Mouse (Mus musculus): ENCODE data around the gene Il1r1. TPM values are rescaled to one million over a fixed set of nuclear protein-coding genes. Genes with fewer than 3 reads are reported as not detected.

Gene Il1r1
- total RNA-seq (2017) = 0.19 TPM in 1 of 3 replicates, not detected in the others

GRCm38 (mm10) chr1:40224539-40225284 lies at the start of gene Il1r1:
Il1r1 (plus strand) TSS chr1:40225080.
- ATAC-seq (replicated peaks; ENCODE audit: insufficient number of reproducible peaks, low FRiP score, low TSS enrichment, poor library complexity, severe bottlenecking) = 0 out of 2 replicates have a peak, but pooled peaks have one; percentile 50

GRCm38 (mm10) chr1:40175123-40175522 lies 49.8 kb upstream of the Il1r1 start:
- no peak for ATAC-seq (replicated peaks; ENCODE audit: insufficient number of reproducible peaks, low FRiP score, low TSS enrichment, poor library complexity, severe bottlenecking)

GRCm38 (mm10) chr1:40175797-40176196 lies 49.1 kb upstream of the Il1r1 start:
- ATAC-seq (replicated peaks; ENCODE audit: insufficient number of reproducible peaks, low FRiP score, low TSS enrichment, poor library complexity, severe bottlenecking) = no peak

GRCm38 (mm10) chr1:40179031-40179430 lies 45.8 kb upstream of the Il1r1 start:
- ATAC-seq (replicated peaks; ENCODE audit: insufficient number of reproducible peaks, low FRiP score, low TSS enrichment, poor library complexity, severe bottlenecking) = no peak

- ATAC-seq (replicated peaks; ENCODE audit: insufficient number of reproducible peaks, low FRiP score, low TSS enrichment, poor library complexity, severe bottlenecking) = no peak
Measured at GRCm38 (mm10) chr1:40179493-40179892, 45.4 kb upstream of the Il1r1 start.

- no peak for ATAC-seq (replicated peaks; ENCODE audit: insufficient number of reproducible peaks, low FRiP score, low TSS enrichment, poor library complexity, severe bottlenecking)
Measured at GRCm38 (mm10) chr1:40180861-40181260, 44.0 kb upstream of the Il1r1 start.

- no peak for ATAC-seq (replicated peaks; ENCODE audit: insufficient number of reproducible peaks, low FRiP score, low TSS enrichment, poor library complexity, severe bottlenecking)
Measured at GRCm38 (mm10) chr1:40181716-40182115, 43.2 kb upstream of the Il1r1 start.

GRCm38 (mm10) chr1:40183410-40183809 lies 41.5 kb upstream of the Il1r1 start:
- ATAC-seq (replicated peaks; ENCODE audit: insufficient number of reproducible peaks, low FRiP score, low TSS enrichment, poor library complexity, severe bottlenecking) = no peak

- no peak for ATAC-seq (replicated peaks; ENCODE audit: insufficient number of reproducible peaks, low FRiP score, low TSS enrichment, poor library complexity, severe bottlenecking)
Measured at GRCm38 (mm10) chr1:40187961-40188360, 36.9 kb upstream of the Il1r1 start.

GRCm38 (mm10) chr1:40190025-40190424 lies 34.9 kb upstream of the Il1r1 start:
- no peak for ATAC-seq (replicated peaks; ENCODE audit: insufficient number of reproducible peaks, low FRiP score, low TSS enrichment, poor library complexity, severe bottlenecking)

- ATAC-seq (replicated peaks; ENCODE audit: insufficient number of reproducible peaks, low FRiP score, low TSS enrichment, poor library complexity, severe bottlenecking) = no peak
Measured at GRCm38 (mm10) chr1:40190837-40191236, 34.0 kb upstream of the Il1r1 start.

- ATAC-seq (replicated peaks; ENCODE audit: insufficient number of reproducible peaks, low FRiP score, low TSS enrichment, poor library complexity, severe bottlenecking) = no peak
Measured at GRCm38 (mm10) chr1:40194279-40194678, 30.6 kb upstream of the Il1r1 start.

GRCm38 (mm10) chr1:40213337-40214159 lies 11.3 kb upstream of the Il1r1 start:
- ATAC-seq (replicated peaks; ENCODE audit: insufficient number of reproducible peaks, low FRiP score, low TSS enrichment, poor library complexity, severe bottlenecking) = no peak

- no peak for ATAC-seq (replicated peaks; ENCODE audit: insufficient number of reproducible peaks, low FRiP score, low TSS enrichment, poor library complexity, severe bottlenecking)
Measured at GRCm38 (mm10) chr1:40217521-40217920, 7.4 kb upstream of the Il1r1 start.

GRCm38 (mm10) chr1:40218603-40219002 lies 6.3 kb upstream of the Il1r1 start:
- no peak for ATAC-seq (replicated peaks; ENCODE audit: insufficient number of reproducible peaks, low FRiP score, low TSS enrichment, poor library complexity, severe bottlenecking)

- ATAC-seq (replicated peaks; ENCODE audit: insufficient number of reproducible peaks, low FRiP score, low TSS enrichment, poor library complexity, severe bottlenecking) = no peak
Measured at GRCm38 (mm10) chr1:40220549-40220948, 4.3 kb upstream of the Il1r1 start.

GRCm38 (mm10) chr1:40221864-40222263 lies 3.0 kb upstream of the Il1r1 start:
- no peak for ATAC-seq (replicated peaks; ENCODE audit: insufficient number of reproducible peaks, low FRiP score, low TSS enrichment, poor library complexity, severe bottlenecking)

- no peak for ATAC-seq (replicated peaks; ENCODE audit: insufficient number of reproducible peaks, low FRiP score, low TSS enrichment, poor library complexity, severe bottlenecking)
Measured at GRCm38 (mm10) chr1:40222680-40223079, 2.2 kb upstream of the Il1r1 start.

GRCm38 (mm10) chr1:40223591-40223990 lies 1.3 kb upstream of the Il1r1 start:
- ATAC-seq (replicated peaks; ENCODE audit: insufficient number of reproducible peaks, low FRiP score, low TSS enrichment, poor library complexity, severe bottlenecking) = no peak

GRCm38 (mm10) chr1:40225580-40225979 lies 700 bp downstream of the Il1r1 start:
- no peak for ATAC-seq (replicated peaks; ENCODE audit: insufficient number of reproducible peaks, low FRiP score, low TSS enrichment, poor library complexity, severe bottlenecking)

Measured in monocyte, adult 5-6 weeks (primary cell).